Mouse (Mus musculus): ENCODE measurements around the gene Gm17334. TPM values are rescaled to one million over a fixed set of nuclear protein-coding genes. Genes with fewer than 3 reads are reported as not detected.
"Not testable (repeated sequence)": the region's sequence is repeated elsewhere in the genome, so short reads cannot be mapped to it uniquely, and the experiment has no call there.

The Gm17334 gene
- total RNA-seq, 2 experiments from 2014 or later, result 0.28 to 0.53 TPM

GRCm38 (mm10) chr11:53762827-53763495, 10.0 kb downstream of the Gm17334 start:
- peak overlapping the region; percentile 70 for H3K4me3 ChIP-seq
- H3K27ac ChIP-seq, result peak overlapping the region; percentile 97
- DNase-seq, result peak; percentile 90
- intact Hi-C loops (cut with DNase I), result no loop called here
- no peak for TF ChIP-seq CTCF (IDR thresholded peaks at IDR 0.05)

DNA sequence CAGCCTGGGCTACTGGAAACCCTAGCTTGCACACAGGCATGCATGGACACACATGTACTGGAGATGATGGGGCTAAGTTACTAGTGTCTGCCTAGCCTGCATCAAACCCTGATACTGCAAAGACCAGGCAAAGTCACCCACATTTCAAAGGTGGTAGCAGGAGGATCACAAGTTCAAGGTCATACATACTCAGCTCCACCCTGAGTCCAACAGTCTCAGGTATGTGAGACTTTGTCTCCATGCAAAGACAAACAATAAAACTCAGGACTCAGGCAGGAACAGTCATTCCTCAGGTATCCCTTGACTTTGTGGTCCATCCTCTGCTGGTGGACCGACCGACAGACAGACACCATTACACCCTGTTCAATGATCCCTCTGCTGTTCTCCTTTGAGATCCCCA, 10.6 kb downstream of the Gm17334 start:
- intact Hi-C loops (cut with DNase I), result no loop called here
- no peak for TF ChIP-seq CTCF (IDR thresholded peaks at IDR 0.05)
- DNase-seq, result no peak
- H3K4me3 ChIP-seq, result peak overlapping the region; percentile 70
- H3K27ac ChIP-seq, result peak overlapping the region; percentile 97

DNA sequence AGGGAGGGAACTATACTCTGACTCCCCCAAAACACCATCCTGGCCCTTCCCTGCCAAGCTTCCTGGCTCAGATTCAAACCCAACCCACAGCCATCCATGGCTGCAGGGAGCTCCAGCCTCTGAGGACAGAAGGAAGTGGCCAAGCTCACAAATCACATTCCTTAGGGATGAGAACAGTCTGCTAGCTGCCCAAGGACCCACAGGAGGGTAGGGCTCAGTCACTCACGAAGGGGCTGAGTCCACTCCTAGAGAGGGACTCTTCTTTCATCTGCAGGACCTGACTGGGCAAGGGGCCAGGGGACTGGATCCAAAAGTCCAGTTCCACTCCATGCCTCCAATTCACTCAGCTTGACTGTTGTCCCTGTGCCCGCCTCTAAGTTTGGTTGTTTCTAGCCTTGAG, 11.2 kb downstream of the Gm17334 start:
- no peak for TF ChIP-seq CTCF (IDR thresholded peaks at IDR 0.05)
- peak; percentile 77 for DNase-seq

DNA sequence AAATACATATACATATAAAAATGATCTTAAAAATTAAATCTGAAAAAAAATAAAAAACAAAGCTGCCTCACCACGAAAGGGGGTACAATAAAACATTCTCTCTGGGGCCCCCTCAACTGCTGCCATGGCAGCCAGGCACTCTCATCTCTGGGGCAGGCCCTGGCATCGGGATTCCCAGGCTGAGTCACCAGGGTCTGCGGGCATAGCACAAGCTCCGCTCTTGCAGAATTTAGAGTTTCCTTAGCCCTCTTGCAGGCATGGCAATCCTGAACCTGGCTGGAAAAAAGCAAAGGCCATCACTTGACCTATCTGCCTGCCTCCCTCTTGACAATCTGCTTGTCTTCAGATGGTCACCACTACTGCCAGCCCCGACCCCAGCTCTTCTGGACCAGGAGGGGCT, 11.7 kb downstream of the Gm17334 start:
- DNase-seq, result no peak
- intact Hi-C loops (cut with DNase I), result no loop called here
- TF ChIP-seq CTCF (IDR thresholded peaks at IDR 0.05), result no peak
- no peak overlapping the region for H3K4me3 ChIP-seq
- peak overlapping the region; percentile 97 for H3K27ac ChIP-seq

More for the DNA sequence above, 11.2 kb downstream of the Gm17334 start:
- Histone ChIP-seq H3K4me3 (no peak overlapping the region; the same call in 1 of the 2 replicates), H3K27ac (peak overlapping the region; percentile 97)
- intact Hi-C loops (cut with DNase I), result no loop called here

DNA sequence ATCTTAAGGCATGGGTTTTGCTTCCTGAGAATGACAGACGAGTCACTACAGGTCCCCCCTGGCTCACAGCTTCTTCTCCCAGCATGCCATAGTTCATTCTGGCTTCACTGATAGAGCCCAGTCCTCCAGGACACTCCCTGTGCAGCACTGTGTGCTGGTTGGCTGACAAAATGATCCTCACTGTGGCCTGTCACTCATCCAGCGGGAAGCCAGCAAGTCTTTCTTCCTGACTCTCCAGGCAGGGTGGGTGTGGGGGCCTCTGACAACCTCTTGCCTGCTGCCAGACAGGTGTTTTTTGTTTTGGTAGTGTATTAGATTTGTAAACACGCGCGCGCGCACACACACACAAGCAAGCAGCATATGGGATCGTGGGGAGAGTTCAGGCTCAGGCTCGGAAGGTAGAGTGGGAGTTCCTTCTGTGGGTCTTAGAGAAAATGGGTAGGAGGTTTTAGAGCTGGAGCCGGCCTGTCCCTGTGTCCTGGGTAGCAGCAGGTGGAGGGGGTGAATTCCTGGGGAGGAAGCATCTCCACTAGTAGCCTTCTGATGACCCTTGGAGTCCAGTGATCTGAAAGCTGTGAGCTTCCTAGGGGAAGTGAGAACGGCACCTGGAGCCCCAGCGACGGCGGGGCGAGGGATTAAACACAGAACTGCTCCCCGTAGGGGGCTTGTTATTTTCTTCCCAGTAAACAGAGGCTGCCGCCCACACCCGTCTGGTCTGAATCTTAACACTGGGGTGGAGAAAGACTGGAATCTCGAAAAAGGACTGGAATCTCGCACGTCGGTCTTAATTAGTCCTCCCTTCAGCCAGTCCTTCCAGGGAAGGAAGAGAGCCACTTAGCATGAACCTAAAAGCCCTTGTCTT, 13.2 kb downstream of the Gm17334 start:
- peak overlapping the region; percentile 97 for H3K27ac ChIP-seq
- intact Hi-C loops (cut with DNase I), result no loop called here
- no peak for DNase-seq
- no peak for TF ChIP-seq CTCF (IDR thresholded peaks at IDR 0.05)
- no peak overlapping the region for H3K4me3 ChIP-seq

DNA sequence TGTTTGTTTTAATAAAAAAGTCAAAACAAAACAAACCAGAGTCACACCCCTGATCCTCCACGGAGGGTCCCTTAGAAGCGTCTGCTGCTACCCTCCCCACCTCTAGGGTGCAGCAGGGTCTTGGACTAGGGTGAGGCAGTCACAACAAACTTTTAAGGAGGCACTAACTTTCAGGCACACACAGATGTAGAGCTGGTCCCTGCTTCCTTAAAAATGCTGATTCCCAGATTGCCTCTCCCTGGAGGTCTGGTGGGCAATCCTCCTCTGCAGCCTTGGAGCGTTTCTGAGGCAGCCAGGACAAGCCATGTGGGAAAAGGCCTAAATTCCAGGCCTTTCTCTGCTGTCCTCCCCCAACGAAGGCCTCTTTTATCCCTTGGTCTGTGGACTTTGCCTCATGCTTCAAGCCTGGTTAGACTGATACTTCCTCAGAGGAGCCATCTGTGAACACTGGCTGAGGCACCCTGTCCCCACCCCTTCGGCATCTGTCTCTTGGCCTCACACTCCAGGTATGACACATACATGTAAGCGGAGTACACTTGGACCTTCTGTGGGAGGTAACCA, 14.1 kb downstream of the Gm17334 start:
- Histone ChIP-seq H3K4me3 (no peak overlapping the region), H3K27ac (peak overlapping the region; percentile 97)
- peak; percentile 45 for DNase-seq
- intact Hi-C loops (cut with DNase I), result loop anchor here (1.0 kb wide), 1 partner anchor 91 kb away; no protein-coding TSS in a partner anchor
- peak; percentile 53 for TF ChIP-seq CTCF (IDR thresholded peaks at IDR 0.05)

GRCm38 (mm10) chr11:53758033-53758432, 15.0 kb downstream of the Gm17334 start:
- H3K4me3 ChIP-seq, DNase-seq: not testable (repeated sequence)
- H3K27ac ChIP-seq, result peak overlapping the region; percentile 97; the same call in 1 of the 2 replicates
- peak; percentile 66 for TF ChIP-seq CTCF (IDR thresholded peaks at IDR 0.05)
- intact Hi-C loops (cut with DNase I), result loop anchor here (1.0 kb wide), 1 partner anchor 92 kb away; no protein-coding TSS in a partner anchor

DNA sequence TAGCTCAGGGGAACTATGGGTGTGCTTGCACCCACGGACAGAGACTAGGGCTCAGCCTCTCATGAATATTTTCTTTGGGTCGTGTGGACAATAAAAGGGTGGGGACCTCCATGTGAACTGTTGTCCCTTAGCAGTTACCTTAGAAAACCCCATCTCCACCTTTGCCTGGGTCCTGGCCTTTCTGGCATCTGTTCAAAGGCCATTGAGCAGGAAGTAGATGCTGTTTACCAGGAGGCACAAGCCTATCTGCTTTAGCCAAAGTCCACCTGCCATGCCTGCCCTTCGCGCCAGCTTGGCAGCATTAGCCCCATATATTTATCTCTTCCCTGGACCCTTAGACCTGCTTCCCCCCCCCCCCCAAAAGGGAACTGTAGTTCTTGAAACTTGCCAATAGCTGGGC, 15.4 kb downstream of the Gm17334 start:
- no peak overlapping the region for H3K4me3 ChIP-seq
- H3K27ac ChIP-seq, result peak overlapping the region; percentile 13; the same call in 1 of the 2 replicates
- no peak for TF ChIP-seq CTCF (IDR thresholded peaks at IDR 0.05)
- DNase-seq, result no peak
- intact Hi-C loops (cut with DNase I), result loop anchor here (1.0 kb wide), 1 partner anchor 93 kb away; no protein-coding TSS in a partner anchor

DNA sequence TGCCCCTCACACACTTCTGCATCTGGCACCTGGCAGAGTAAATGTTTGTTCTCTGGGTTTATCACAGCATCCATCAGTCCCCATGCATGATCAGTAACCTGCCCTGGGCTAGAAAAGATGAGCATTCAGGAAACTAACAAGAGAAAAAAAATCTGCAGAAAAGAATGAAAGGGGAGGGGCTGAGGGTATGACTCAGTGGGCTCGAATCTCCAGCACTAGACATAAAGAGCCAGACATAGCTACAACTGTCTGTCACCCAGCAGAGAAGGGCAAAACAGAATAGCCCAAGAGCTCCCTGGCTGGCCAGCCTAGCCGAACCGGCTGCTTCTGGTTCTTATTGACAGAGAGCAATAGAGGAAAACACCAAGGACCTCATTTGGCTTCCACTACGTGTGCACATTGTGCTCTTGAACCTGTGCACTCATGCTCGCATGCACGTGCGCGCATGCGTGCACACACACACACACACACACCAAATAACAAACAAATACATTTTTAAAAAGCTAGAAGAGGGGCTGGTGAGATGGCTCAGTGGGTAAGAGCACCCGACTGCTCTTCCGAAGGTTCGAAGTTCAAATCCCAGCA, 17.9 kb downstream of the Gm17334 start:
- intact Hi-C loops (cut with DNase I), result no loop called here
- Histone ChIP-seq H3K27ac (no peak overlapping the region), H3K4me3 (no peak overlapping the region)
- TF ChIP-seq CTCF (IDR thresholded peaks at IDR 0.05), result no peak
- no peak for DNase-seq

DNA sequence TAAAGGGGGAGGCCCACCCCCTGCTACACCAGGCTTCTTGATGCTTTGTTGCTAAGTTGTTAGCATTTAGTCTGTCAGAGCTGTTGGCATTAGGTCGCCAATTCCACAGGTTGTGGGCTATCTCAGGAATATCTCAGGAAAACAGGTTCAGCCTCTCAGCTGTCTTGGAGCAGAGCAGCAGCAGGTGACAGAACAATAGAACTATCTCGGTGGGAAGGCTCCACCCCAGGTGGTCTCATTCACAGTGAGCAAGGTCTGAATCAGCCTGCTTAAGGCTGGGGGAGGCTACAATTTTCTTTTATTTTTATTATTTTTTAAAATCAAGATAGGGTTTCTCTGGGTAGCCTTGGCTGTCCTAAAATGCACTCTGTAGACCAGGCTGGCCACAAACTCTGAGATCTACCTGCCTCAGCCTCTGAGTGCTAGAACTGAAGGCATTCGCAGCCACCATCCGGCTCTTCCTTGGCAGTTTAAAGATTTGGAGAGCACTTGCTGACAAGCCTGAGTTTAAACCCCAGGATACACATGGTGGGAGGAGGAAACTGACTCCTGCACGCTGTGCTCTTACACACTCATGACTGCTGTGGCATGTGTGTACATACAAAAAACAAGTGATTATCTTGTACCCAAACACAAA, 23.2 kb downstream of the Gm17334 start:
- Histone ChIP-seq H3K4me3 (no peak overlapping the region), H3K27ac (no peak overlapping the region)
- intact Hi-C loops (cut with DNase I), result no loop called here
- no peak for DNase-seq
- TF ChIP-seq CTCF (IDR thresholded peaks at IDR 0.05), result no peak

GRCm38 (mm10) chr11:53749306-53749705, 23.7 kb downstream of the Gm17334 start:
- H3K27ac ChIP-seq, result no peak overlapping the region
- no peak for DNase-seq
- intact Hi-C loops (cut with DNase I), result no loop called here
- H3K4me3 ChIP-seq, result no peak overlapping the region
- no peak for TF ChIP-seq CTCF (IDR thresholded peaks at IDR 0.05)

- TF ChIP-seq CTCF (IDR thresholded peaks at IDR 0.05), result no peak
- DNase-seq, result no peak
- no peak overlapping the region for H3K4me3 ChIP-seq
- no peak overlapping the region for H3K27ac ChIP-seq
- intact Hi-C loops (cut with DNase I), result no loop called here
These were observed 24.4 kb downstream of the Gm17334 start for GRCm38 (mm10) chr11:53748614-53749013.
